Mouse (Mus musculus): Measurements from ENCODE around the gene Fibp.

- TF ChIP-seq POLR2A (IDR thresholded peaks at IDR 0.05; ENCODE audit: borderline replicate concordance, insufficient read depth, low read length) (no peak), CTCF (IDR thresholded peaks at IDR 0.05; ENCODE audit: borderline replicate concordance, insufficient read depth, low read depth, low read length) (no peak)
Observed at GRCm38 (mm10) chr19:5513005-5513349, 52.6 kb downstream of the Fibp start.
